Mouse (Mus musculus) liver (tissue): ENCODE results near the gene Galnt7.
A peak's percentile ranks its signal among the peaks of the same experiment; 100 is the strongest.

Source experiments
- DNase-seq: peaks from one replicate; pipeline ENCODE4 v3.0.0-alpha.2; 2020; ENCODE audit warnings: mixed read lengths

Galnt7 gene

GRCm38 (mm10) chr8:57489366-57489765, 163.5 kb downstream of the Galnt7 start:
- DNase-seq = no peak

GRCm38 (mm10) chr8:57488312-57488765, 164.5 kb downstream of the Galnt7 start:
- DNase-seq = peak; percentile 93

GRCm38 (mm10) chr8:57487441-57488155, 165.2 kb downstream of the Galnt7 start, which contains the start of gene Sap30:
TSS of gene Sap30 (minus strand) at chr8:57487860.
- DNase-seq = peak; percentile 98

- DNase-seq = peak; percentile 63
These were observed 166.1 kb downstream of the Galnt7 start for GRCm38 (mm10) chr8:57486491-57487440.

GRCm38 (mm10) chr8:57480606-57481005, 172.2 kb downstream of the Galnt7 start:
- no peak for DNase-seq

GRCm38 (mm10) chr8:57479700-57480099, 173.1 kb downstream of the Galnt7 start:
- no peak for DNase-seq

- no peak for DNase-seq
These were observed 174.4 kb downstream of the Galnt7 start for GRCm38 (mm10) chr8:57478406-57478805.
